Mouse (Mus musculus) small intestine, adult 2 months (tissue): ENCODE measurements around the gene Pla2g4b.

Experiments
- CTCF ChIP-seq: fragments of 200-500 bp; IDR thresholded peaks from 2 replicates; pipeline ENCODE4 v1.5.1; 2012; ENCODE audit warnings: low read depth, mild to moderate bottlenecking, control low read depth, inconsistent platforms, low read length, moderate library complexity, mixed read lengths; ENCODE audit not compliant: insufficient replicate concordance, insufficient read length; ENCODE audit errors: extremely low read depth
- POLR2A ChIP-seq: fragments of 200-500 bp; IDR thresholded peaks from 2 replicates; pipeline ENCODE4 v1.6.1; 2012; ENCODE audit warnings: low read depth, mild to moderate bottlenecking, control low read depth, inconsistent platforms, low read length, moderate library complexity

- TF ChIP-seq POLR2A (no peak), CTCF (no peak)
Observed at GRCm38 (mm10) chr2:119985871-119986270, 47.3 kb upstream of the Pla2g4b start.
